Mouse (Mus musculus) lung, postnatal 25 days (tissue): ENCODE data around the gene Hist1h2ai.
"Not testable (repeated sequence)": the region's sequence is repeated elsewhere in the genome, so short reads cannot be mapped to it uniquely, and the experiment has no call there.

Experiments used
- DNase-seq: peaks from one replicate; pipeline ENCODE4 v3.0.0; 2022; ENCODE audit warnings: low spot score

Gene Hist1h2ai

GRCm38 (mm10) chr13:21727948-21728572, 11.8 kb downstream of the Hist1h2ai start:
- no peak for DNase-seq

- no peak for DNase-seq
Observed at GRCm38 (mm10) chr13:21729544-21729943, 13.3 kb downstream of the Hist1h2ai start.

GRCm38 (mm10) chr13:21733466-21733865, 17.2 kb downstream of the Hist1h2ai start:
- no peak for DNase-seq

- peak; percentile 89 for DNase-seq
Observed at GRCm38 (mm10) chr13:21734010-21734905, 18.0 kb downstream of the Hist1h2ai start.

- DNase-seq: peak; percentile 66
Observed at GRCm38 (mm10) chr13:21734906-21735767, 18.9 kb downstream of the Hist1h2ai start, which contains the start of gene Hist1h4j. Gene Hist1h4j (plus strand): TSS chr13:21735064.

- DNase-seq: no peak
Observed at GRCm38 (mm10) chr13:21745006-21745405, 28.8 kb downstream of the Hist1h2ai start.

GRCm38 (mm10) chr13:21749387-21750158, 33.4 kb downstream of the Hist1h2ai start:
- DNase-seq: no peak

GRCm38 (mm10) chr13:21750159-21751017, 34.2 kb downstream of the Hist1h2ai start, which contains the start of gene Hist1h4k:
Gene Hist1h4k (minus strand): TSS chr13:21750505.
- DNase-seq: peak; percentile 89

GRCm38 (mm10) chr13:21751417-21751816, 35.2 kb downstream of the Hist1h2ai start:
- DNase-seq: no peak

GRCm38 (mm10) chr13:21751827-21752226, 35.6 kb downstream of the Hist1h2ai start:
- DNase-seq: no peak

GRCm38 (mm10) chr13:21752356-21752755, 36.1 kb downstream of the Hist1h2ai start:
- no peak for DNase-seq

- DNase-seq: no peak
Observed at GRCm38 (mm10) chr13:21753051-21753523, 36.9 kb downstream of the Hist1h2ai start.

- peak; percentile 91 for DNase-seq
Observed at GRCm38 (mm10) chr13:21753524-21754285, 37.5 kb downstream of the Hist1h2ai start, which contains the start of the genes Hist1h2ak and Hist1h2bn. Gene Hist1h2ak (minus strand): TSS chr13:21753827. Gene Hist1h2bn (plus strand): TSS chr13:21754123.

GRCm38 (mm10) chr13:21754294-21755001, 38.2 kb downstream of the Hist1h2ai start:
- not testable (repeated sequence) for DNase-seq

GRCm38 (mm10) chr13:21755707-21756106, 39.5 kb downstream of the Hist1h2ai start:
- no peak for DNase-seq
